Mouse (Mus musculus): ENCODE measurements around the gene Iqsec2. TPM values are rescaled to one million over a fixed set of nuclear protein-coding genes. Genes with fewer than 3 reads are reported as not detected.

Gene Iqsec2
- polyA plus RNA-seq, 1 experiment from 2014 or later = 3.8 TPM

- ATAC-seq (ENCODE audit: insufficient read depth, low FRiP score) = peak; percentile 67; the same call in 1 of the 2 replicates
- Histone ChIP-seq H3K27me3 (ENCODE audit: control insufficient read depth, insufficient read depth, low read length) (peaks cover 32% of the 10 kb centered on the region), H3K4me2 (ENCODE audit: low read depth, low read length) (no peak overlapping the region)
Measured at GRCm38 (mm10) chrX:152147451-152148116, 3.5 kb downstream of the Iqsec2 start.

GRCm38 (mm10) chrX:152148706-152149105, 4.6 kb downstream of the Iqsec2 start:
- Histone ChIP-seq H3K36me3 (ENCODE audit: control insufficient read depth, insufficient read depth, low read length) (no peaks in the 10 kb centered on the region), H3K4me2 (ENCODE audit: low read depth, low read length) (no peak overlapping the region), H3K4me1 (ENCODE audit: control insufficient read depth, insufficient read depth, low read length) (peaks cover 6% of the 10 kb centered on the region; the same call in 1 of the 2 replicates), H3K4me3 (replicated peaks; ENCODE audit: low read length) (no peak overlapping the region), H3K27ac (ENCODE audit: low read length) (no peak overlapping the region), H3K9me3 (replicated peaks; ENCODE audit: control insufficient read depth, low read length) (no peaks in the 10 kb centered on the region), H3K9ac (ENCODE audit: low read length) (no peak overlapping the region), H3K27me3 (ENCODE audit: control insufficient read depth, insufficient read depth, low read length) (peaks cover 36% of the 10 kb centered on the region)
- 73% methylated on average over 5 of the region's 5 CpGs for WGBS
- ATAC-seq (ENCODE audit: insufficient read depth, low FRiP score) = no peak

More at GRCm38 (mm10) chrX:152147451-152148116, 3.5 kb downstream of the Iqsec2 start:
- Histone ChIP-seq H3K4me1 (ENCODE audit: control insufficient read depth, insufficient read depth, low read length) (peaks cover 6% of the 10 kb centered on the region; the same call in 1 of the 2 replicates), H3K9ac (ENCODE audit: low read length) (no peak overlapping the region), H3K9me3 (replicated peaks; ENCODE audit: control insufficient read depth, low read length) (no peaks in the 10 kb centered on the region), H3K36me3 (ENCODE audit: control insufficient read depth, insufficient read depth, low read length) (no peaks in the 10 kb centered on the region), H3K27ac (ENCODE audit: low read length) (no peak overlapping the region), H3K4me3 (replicated peaks; ENCODE audit: low read length) (no peak overlapping the region)
- 40% methylated on average over 5 of the region's 5 CpGs for WGBS

GRCm38 (mm10) chrX:152151709-152152108, 7.6 kb downstream of the Iqsec2 start:
- ATAC-seq (ENCODE audit: insufficient read depth, low FRiP score) = no peak
- 10% methylated on average over 6 of the region's 6 CpGs for WGBS
- no peak overlapping the region for H3K9ac ChIP-seq (ENCODE audit: low read length)
- no peak overlapping the region for H3K27ac ChIP-seq (ENCODE audit: low read length)
- no peak overlapping the region for H3K4me3 ChIP-seq (replicated peaks; ENCODE audit: low read length)
- no peak overlapping the region for H3K4me2 ChIP-seq (ENCODE audit: low read depth, low read length)
- no peaks in the 10 kb centered on the region for H3K36me3 ChIP-seq (ENCODE audit: control insufficient read depth, insufficient read depth, low read length)
- peaks cover 22% of the 10 kb centered on the region for H3K27me3 ChIP-seq (ENCODE audit: control insufficient read depth, insufficient read depth, low read length)
- peaks cover 3% of the 10 kb centered on the region; the same call in 1 of the 2 replicates for H3K4me1 ChIP-seq (ENCODE audit: control insufficient read depth, insufficient read depth, low read length)
- H3K9me3 ChIP-seq (replicated peaks; ENCODE audit: control insufficient read depth, low read length) = no peaks in the 10 kb centered on the region

GRCm38 (mm10) chrX:152158294-152158693, 14.2 kb downstream of the Iqsec2 start:
- H3K4me2 ChIP-seq (ENCODE audit: low read depth, low read length) = no peak overlapping the region
- H3K27me3 ChIP-seq (ENCODE audit: control insufficient read depth, insufficient read depth, low read length) = peaks cover 4% of the 10 kb centered on the region; the same call in 1 of the 2 replicates
- H3K36me3 ChIP-seq (ENCODE audit: control insufficient read depth, insufficient read depth, low read length) = no peaks in the 10 kb centered on the region
- H3K4me3 ChIP-seq (replicated peaks; ENCODE audit: low read length) = no peak overlapping the region
- no peak for ATAC-seq (ENCODE audit: insufficient read depth, low FRiP score)
- H3K27ac ChIP-seq (ENCODE audit: low read length) = no peak overlapping the region
- no peak overlapping the region for H3K9ac ChIP-seq (ENCODE audit: low read length)
- H3K9me3 ChIP-seq (replicated peaks; ENCODE audit: control insufficient read depth, low read length) = no peaks in the 10 kb centered on the region
- WGBS = 74% methylated on average over 3 of the region's 3 CpGs
- H3K4me1 ChIP-seq (ENCODE audit: control insufficient read depth, insufficient read depth, low read length) = no peaks in the 10 kb centered on the region

- Histone ChIP-seq H3K27ac (ENCODE audit: low read length) (no peak overlapping the region), H3K4me2 (ENCODE audit: low read depth, low read length) (no peak overlapping the region), H3K4me1 (ENCODE audit: control insufficient read depth, insufficient read depth, low read length) (no peaks in the 10 kb centered on the region), H3K9me3 (replicated peaks; ENCODE audit: control insufficient read depth, low read length) (no peaks in the 10 kb centered on the region), H3K36me3 (ENCODE audit: control insufficient read depth, insufficient read depth, low read length) (no peaks in the 10 kb centered on the region), H3K9ac (ENCODE audit: low read length) (no peak overlapping the region), H3K27me3 (ENCODE audit: control insufficient read depth, insufficient read depth, low read length) (peaks cover 7% of the 10 kb centered on the region), H3K4me3 (replicated peaks; ENCODE audit: low read length) (no peak overlapping the region)
- no peak for ATAC-seq (ENCODE audit: insufficient read depth, low FRiP score)
- WGBS = 91% methylated on average over 4 of the region's 4 CpGs
Measured at GRCm38 (mm10) chrX:152161404-152161803, 17.3 kb downstream of the Iqsec2 start.

GRCm38 (mm10) chrX:152164061-152164460, 20.0 kb downstream of the Iqsec2 start:
- no peaks in the 10 kb centered on the region for H3K36me3 ChIP-seq (ENCODE audit: control insufficient read depth, insufficient read depth, low read length)
- H3K27ac ChIP-seq (ENCODE audit: low read length) = no peak overlapping the region
- ATAC-seq (ENCODE audit: insufficient read depth, low FRiP score) = no peak
- H3K9ac ChIP-seq (ENCODE audit: low read length) = no peak overlapping the region
- no peak overlapping the region for H3K4me3 ChIP-seq (replicated peaks; ENCODE audit: low read length)
- no peak overlapping the region for H3K4me2 ChIP-seq (ENCODE audit: low read depth, low read length)
- no peaks in the 10 kb centered on the region for H3K9me3 ChIP-seq (replicated peaks; ENCODE audit: control insufficient read depth, low read length)
- H3K4me1 ChIP-seq (ENCODE audit: control insufficient read depth, insufficient read depth, low read length) = no peaks in the 10 kb centered on the region
- H3K27me3 ChIP-seq (ENCODE audit: control insufficient read depth, insufficient read depth, low read length) = peaks cover 12% of the 10 kb centered on the region

- WGBS = 84% methylated on average over 6 of the region's 6 CpGs
- H3K4me3 ChIP-seq (replicated peaks; ENCODE audit: low read length) = no peak overlapping the region
- no peak overlapping the region for H3K27ac ChIP-seq (ENCODE audit: low read length)
Measured at GRCm38 (mm10) chrX:152166161-152166560, 22.1 kb downstream of the Iqsec2 start.

GRCm38 (mm10) chrX:152168521-152168920, 24.5 kb downstream of the Iqsec2 start:
- Histone ChIP-seq H3K9me3 (replicated peaks; ENCODE audit: control insufficient read depth, low read length) (no peaks in the 10 kb centered on the region), H3K4me2 (ENCODE audit: low read depth, low read length) (no peak overlapping the region), H3K4me3 (replicated peaks; ENCODE audit: low read length) (no peak overlapping the region), H3K4me1 (ENCODE audit: control insufficient read depth, insufficient read depth, low read length) (no peaks in the 10 kb centered on the region), H3K27ac (ENCODE audit: low read length) (no peak overlapping the region), H3K27me3 (ENCODE audit: control insufficient read depth, insufficient read depth, low read length) (peaks cover 25% of the 10 kb centered on the region), H3K36me3 (ENCODE audit: control insufficient read depth, insufficient read depth, low read length) (no peaks in the 10 kb centered on the region), H3K9ac (ENCODE audit: low read length) (no peak overlapping the region)
- no peak for ATAC-seq (ENCODE audit: insufficient read depth, low FRiP score)
- 67% methylated on average over 1 of the region's 1 CpGs for WGBS

More at GRCm38 (mm10) chrX:152166161-152166560, 22.1 kb downstream of the Iqsec2 start:
- Histone ChIP-seq H3K9me3 (replicated peaks; ENCODE audit: control insufficient read depth, low read length) (no peaks in the 10 kb centered on the region), H3K4me2 (ENCODE audit: low read depth, low read length) (no peak overlapping the region), H3K36me3 (ENCODE audit: control insufficient read depth, insufficient read depth, low read length) (no peaks in the 10 kb centered on the region), H3K4me1 (ENCODE audit: control insufficient read depth, insufficient read depth, low read length) (no peaks in the 10 kb centered on the region), H3K27me3 (ENCODE audit: control insufficient read depth, insufficient read depth, low read length) (peaks cover 12% of the 10 kb centered on the region), H3K9ac (ENCODE audit: low read length) (no peak overlapping the region)
- ATAC-seq (ENCODE audit: insufficient read depth, low FRiP score) = no peak

- H3K4me1 ChIP-seq (ENCODE audit: control insufficient read depth, insufficient read depth, low read length) = no peaks in the 10 kb centered on the region
- no peaks in the 10 kb centered on the region for H3K9me3 ChIP-seq (replicated peaks; ENCODE audit: control insufficient read depth, low read length)
- H3K4me3 ChIP-seq (replicated peaks; ENCODE audit: low read length) = no peak overlapping the region
- no peak overlapping the region for H3K9ac ChIP-seq (ENCODE audit: low read length)
- no peaks in the 10 kb centered on the region for H3K36me3 ChIP-seq (ENCODE audit: control insufficient read depth, insufficient read depth, low read length)
- WGBS = 71% methylated on average over 5 of the region's 6 CpGs
- ATAC-seq (ENCODE audit: insufficient read depth, low FRiP score) = no peak
- H3K27me3 ChIP-seq (ENCODE audit: control insufficient read depth, insufficient read depth, low read length) = peaks cover 28% of the 10 kb centered on the region; the same call in 1 of the 2 replicates
- H3K27ac ChIP-seq (ENCODE audit: low read length) = no peak overlapping the region
- H3K4me2 ChIP-seq (ENCODE audit: low read depth, low read length) = no peak overlapping the region
Measured at GRCm38 (mm10) chrX:152171041-152172026, 27.3 kb downstream of the Iqsec2 start.
